Mouse (Mus musculus) stomach, postnatal 0 days (tissue): ENCODE results near the gene Gpd1l. TPM values are rescaled to one million over a fixed set of nuclear protein-coding genes. Genes with fewer than 3 reads are reported as not detected.

Experiments
- ATAC-seq: fragments of 200-750 bp; cut with Nextera tagmentation; 2 replicates; pipeline ENCODE4 v1.8.0; 2017; ENCODE audit not compliant: low FRiP score, low TSS enrichment
- DNase-seq: peaks from one replicate; pipeline ENCODE4 v3.0.0-alpha.2; 2016; ENCODE audit warnings: low spot score
- H3K27ac ChIP-seq: fragments of 300-500 bp; sonication (generic); replicated peaks from 2 replicates; pipeline ENCODE4 v1.5.1; 2014; ENCODE audit warnings: mild to moderate bottlenecking, control low read depth
- H3K27me3 ChIP-seq: fragments of 300-500 bp; sonication (generic); 2 replicates; pipeline ENCODE4 v1.6.1; 2014; ENCODE audit warnings: low read length; ENCODE audit not compliant: control insufficient read depth, insufficient read depth
- H3K36me3 ChIP-seq: fragments of 300-500 bp; sonication (generic); 2 replicates; pipeline ENCODE4 v1.6.1; 2014; ENCODE audit warnings: low read length, mixed read lengths; ENCODE audit not compliant: control insufficient read depth, insufficient read depth
- H3K4me1 ChIP-seq: fragments of 300-500 bp; sonication (generic); replicated peaks from 2 replicates; pipeline ENCODE4 v1.6.1; 2014; ENCODE audit warnings: antibody characterized with exemption; ENCODE audit not compliant: control insufficient read depth, insufficient read depth
- H3K4me2 ChIP-seq: fragments of 300-500 bp; sonication (generic); replicated peaks from 2 replicates; pipeline ENCODE4 v1.6.1; 2014; ENCODE audit warnings: low read depth, mild to moderate bottlenecking, control low read depth, moderate library complexity
- H3K4me3 ChIP-seq: fragments of 300-500 bp; sonication (generic); 2 replicates; pipeline ENCODE4 v1.5.1; 2014; ENCODE audit warnings: low read depth, low read length, control low read depth
- H3K9ac ChIP-seq: fragments of 300-500 bp; sonication (generic); 2 replicates; pipeline ENCODE4 v1.6.1; 2014; ENCODE audit warnings: mild to moderate bottlenecking, low read length, control low read depth, mixed read lengths
- H3K9me3 ChIP-seq: fragments of 300-500 bp; sonication (generic); 2 replicates; pipeline ENCODE4 v1.6.1; 2016; ENCODE audit warnings: low read length; ENCODE audit not compliant: control insufficient read depth
- CTCF ChIP-seq: IDR thresholded peaks from 2 replicates; pipeline ENCODE4 v1.5.1; 2016; ENCODE audit warnings: antibody characterized with exemption, low read depth, mild to moderate bottlenecking, moderate library complexity
- EP300 ChIP-seq: optimal IDR thresholded peaks from 2 replicates; pipeline ENCODE3; 2016; ENCODE audit warnings: antibody characterized with exemption
- WGBS: fragments of 180-500 bp; shearing (Covaris S2); extraction: QIAGEN DNeasy Blood & Tissue Kit; methylation state at CpG from one replicate; pipeline ENCODE4 v1.1.7; 2014; 5-methylcytosine and 5-hydroxymethylcytosine counted together
- polyA plus RNA-seq: library from polyadenylated mRNA; unstranded; fragments of >200 nt; fragmentation: Nextera tagmentation; extraction: Ambion mirVana; gene quantifications from 2 replicates; pipeline ENCODE4 v1.2.1, GENCODE M21; 2015

Gene Gpd1l
- polyA plus RNA-seq, 1 experiment from 2014 or later = 17.3 TPM

DNA sequence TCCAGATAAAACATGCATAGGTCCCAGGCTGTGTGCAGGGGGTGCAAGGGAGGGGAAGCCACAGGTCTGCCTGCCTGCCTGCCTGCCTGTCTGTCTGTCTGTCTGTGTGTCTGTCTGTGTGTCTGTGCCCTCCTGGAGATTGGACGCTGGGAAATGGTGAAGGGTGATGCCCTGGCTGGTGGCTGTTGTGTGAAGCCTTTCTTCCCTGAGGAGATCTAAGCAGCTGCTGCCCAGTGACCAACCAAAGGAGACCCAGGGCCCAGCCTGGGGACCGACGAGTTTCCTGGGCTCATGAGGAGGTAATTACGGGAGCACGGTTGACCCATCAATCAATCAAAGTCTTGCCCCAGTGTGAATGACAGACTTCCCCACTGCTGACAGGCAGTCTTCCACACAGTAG, 11.6 kb downstream of the Gpd1l start:
- ATAC-seq (no peak), DNase-seq (no peak)
- no peak overlapping the region for H3K4me2 ChIP-seq
- H3K9me3 ChIP-seq = no peaks in the 10 kb centered on the region
- H3K27ac ChIP-seq = no peak overlapping the region
- H3K9ac ChIP-seq = no peak overlapping the region
- no peak overlapping the region for H3K4me3 ChIP-seq
- TF ChIP-seq CTCF = no peak
- TF ChIP-seq EP300 = no peak
- 77% methylated on average over 5 of the region's 5 CpGs for WGBS
- H3K27me3 ChIP-seq = no peaks in the 10 kb centered on the region
- H3K4me1 ChIP-seq = no peaks in the 10 kb centered on the region
- peaks cover 2% of the 10 kb centered on the region; the same call in 1 of the 2 replicates for H3K36me3 ChIP-seq

DNA sequence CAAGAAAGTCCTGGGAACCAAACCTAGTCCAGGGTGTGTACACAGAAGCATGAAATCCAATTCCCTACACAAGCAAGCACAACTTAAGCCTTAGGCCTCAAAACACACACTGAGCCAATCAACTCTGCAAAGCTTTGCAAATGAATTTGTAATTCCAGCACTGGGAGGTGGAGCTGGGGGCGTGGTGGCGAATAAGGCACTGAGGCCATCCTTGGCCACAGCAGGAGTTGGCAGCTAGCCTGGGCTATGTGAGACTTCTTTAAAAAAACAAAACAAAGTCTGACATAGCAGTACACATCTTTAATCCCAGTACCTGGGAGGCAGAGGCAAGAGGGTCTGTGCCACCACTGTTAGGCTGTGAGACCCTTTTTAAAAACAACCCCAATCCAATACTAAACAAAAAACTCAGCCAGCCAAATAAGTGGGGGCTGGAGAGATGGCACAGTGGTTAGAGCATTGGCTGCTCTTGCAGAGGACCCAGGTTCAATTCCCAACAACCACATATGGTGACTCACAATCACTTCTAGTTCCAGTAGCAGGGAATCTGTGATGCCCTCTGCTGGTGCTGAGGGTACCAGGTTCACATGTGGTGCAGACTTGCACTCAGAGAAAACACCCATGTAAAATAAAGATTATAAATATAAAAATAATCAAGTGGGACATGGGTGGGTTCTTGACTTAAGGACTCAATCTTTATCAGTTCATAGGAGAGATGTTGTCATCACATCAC, 12.3 kb downstream of the Gpd1l start:
- no peak overlapping the region for H3K27ac ChIP-seq
- 80% methylated on average over 2 of the region's 2 CpGs for WGBS
- no peak overlapping the region for H3K4me2 ChIP-seq
- ATAC-seq (no peak), DNase-seq (no peak)
- H3K4me1 ChIP-seq = no peaks in the 10 kb centered on the region
- H3K36me3 ChIP-seq = peaks cover 6% of the 10 kb centered on the region
- H3K9ac ChIP-seq = no peak overlapping the region
- TF ChIP-seq CTCF = peak; percentile 36; the same call in 1 of the 2 replicates
- TF ChIP-seq EP300 = no peak
- H3K27me3 ChIP-seq = no peaks in the 10 kb centered on the region
- H3K4me3 ChIP-seq = no peak overlapping the region
- no peaks in the 10 kb centered on the region for H3K9me3 ChIP-seq

DNA sequence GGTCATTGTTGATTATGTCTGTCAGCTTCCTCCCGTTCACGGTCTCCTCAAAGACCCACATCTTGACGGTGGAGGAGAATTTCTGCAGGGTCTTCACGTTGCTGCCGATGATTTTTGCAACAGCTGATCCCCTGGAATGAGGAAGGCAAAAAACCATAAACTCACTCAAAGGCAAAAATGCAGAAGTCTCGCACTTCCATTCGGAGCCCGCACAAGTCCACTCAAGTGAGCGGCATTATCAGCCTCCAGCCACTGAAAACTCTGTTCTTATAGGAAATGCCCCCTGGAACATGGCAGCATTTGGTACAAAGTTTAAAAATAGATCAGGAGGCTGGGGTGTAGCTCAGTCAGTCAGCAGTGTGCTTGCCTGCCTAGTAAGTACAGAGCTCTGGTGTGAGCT, 13.2 kb downstream of the Gpd1l start:
- Histone ChIP-seq H3K9ac (no peak overlapping the region), H3K27ac (no peak overlapping the region), H3K9me3 (no peaks in the 10 kb centered on the region), H3K4me2 (no peak overlapping the region), H3K4me1 (no peaks in the 10 kb centered on the region), H3K4me3 (no peak overlapping the region), H3K27me3 (no peaks in the 10 kb centered on the region), H3K36me3 (peaks cover 6% of the 10 kb centered on the region)
- 73% methylated on average over 9 of the region's 9 CpGs for WGBS
- TF ChIP-seq EP300 = no peak
- no peak for TF ChIP-seq CTCF
- no peak for ATAC-seq
- DNase-seq = no peak

DNA sequence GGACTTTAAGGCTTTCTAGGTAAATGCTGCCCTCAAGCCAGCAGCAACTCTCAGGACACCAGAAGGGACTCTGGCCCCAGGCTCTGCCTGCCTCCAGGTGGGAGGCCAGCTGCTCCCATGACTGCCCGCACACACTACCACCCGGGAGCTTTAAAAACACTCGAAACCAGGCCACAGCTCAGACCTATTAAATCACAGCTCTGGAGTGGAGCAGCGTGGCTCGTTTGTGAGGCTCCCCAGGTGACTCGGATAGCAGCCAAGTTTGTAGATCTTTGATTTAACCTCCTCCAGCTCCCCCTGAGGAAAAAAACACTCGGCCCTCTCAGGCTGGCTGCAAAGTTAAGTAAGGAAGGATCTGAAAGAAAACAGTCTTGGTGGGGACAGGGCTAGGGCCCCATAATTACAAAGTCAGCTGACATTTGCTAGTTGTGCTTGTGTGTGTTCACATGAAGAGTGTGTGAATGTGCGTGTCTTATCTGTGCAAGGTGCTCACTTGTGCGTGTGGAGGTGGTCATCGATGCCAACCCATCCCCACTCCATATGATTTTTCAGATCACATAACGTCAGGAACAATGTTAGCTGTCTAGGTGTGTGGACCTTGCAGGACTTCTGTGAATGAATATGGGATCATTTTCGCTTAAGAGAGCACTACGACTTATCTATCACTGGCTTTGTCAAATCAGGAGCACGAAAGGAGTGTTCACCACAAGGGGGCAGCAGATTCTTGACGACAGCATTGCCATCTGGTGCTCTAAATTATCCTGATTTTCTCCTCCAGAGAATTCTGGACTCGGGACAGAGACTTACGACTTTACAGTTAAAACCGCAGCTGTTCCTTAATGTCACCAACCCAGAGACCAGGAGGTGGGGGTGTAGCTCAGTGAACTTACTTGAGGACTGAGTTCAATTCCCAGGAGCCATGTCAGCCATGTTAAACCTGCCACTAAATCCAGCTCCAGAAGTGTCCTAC, 20.8 kb downstream of the Gpd1l start:
- H3K4me2 ChIP-seq = no peak overlapping the region
- H3K9me3 ChIP-seq = no peaks in the 10 kb centered on the region
- no peak overlapping the region for H3K27ac ChIP-seq
- 51% methylated on average over 18 of the region's 18 CpGs for WGBS
- peaks cover 13% of the 10 kb centered on the region for H3K36me3 ChIP-seq
- H3K4me1 ChIP-seq = no peaks in the 10 kb centered on the region
- ATAC-seq (peak; percentile 24; the same call in 1 of the 2 replicates), DNase-seq (peak; percentile 79)
- H3K9ac ChIP-seq = no peak overlapping the region
- no peak overlapping the region for H3K4me3 ChIP-seq
- no peaks in the 10 kb centered on the region for H3K27me3 ChIP-seq
- TF ChIP-seq CTCF = peak; percentile 91
- no peak for TF ChIP-seq EP300

DNA sequence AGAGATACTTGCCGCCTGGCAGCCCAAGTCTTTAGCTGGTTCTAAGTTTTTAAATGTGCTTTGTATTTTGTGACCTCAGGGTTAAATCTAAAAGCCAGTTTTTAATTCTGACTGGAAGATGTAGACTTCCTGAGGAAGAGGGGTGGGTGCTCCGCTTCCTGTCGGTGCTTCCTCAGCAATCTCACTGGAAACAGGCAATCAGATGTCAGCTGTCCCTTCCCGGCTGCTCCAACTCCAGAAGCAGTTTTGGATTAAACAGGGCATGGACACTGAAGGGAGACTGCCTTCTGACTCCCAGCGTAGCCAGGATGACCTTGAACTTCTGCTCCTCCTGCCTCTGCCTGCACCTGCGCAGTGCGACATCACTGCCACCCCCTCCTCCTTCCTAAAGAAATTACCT, 26.3 kb downstream of the Gpd1l start:
- Histone ChIP-seq H3K4me3 (no peak overlapping the region), H3K9me3 (no peaks in the 10 kb centered on the region), H3K9ac (no peak overlapping the region), H3K27me3 (no peaks in the 10 kb centered on the region), H3K4me1 (no peaks in the 10 kb centered on the region), H3K36me3 (peaks cover 10% of the 10 kb centered on the region; the same call in 1 of the 2 replicates), H3K27ac (no peak overlapping the region), H3K4me2 (no peak overlapping the region)
- DNase-seq (no peak), ATAC-seq (no peak)
- WGBS = 69% methylated on average over 7 of the region's 7 CpGs
- TF ChIP-seq EP300 (no peak), CTCF (no peak)

DNA sequence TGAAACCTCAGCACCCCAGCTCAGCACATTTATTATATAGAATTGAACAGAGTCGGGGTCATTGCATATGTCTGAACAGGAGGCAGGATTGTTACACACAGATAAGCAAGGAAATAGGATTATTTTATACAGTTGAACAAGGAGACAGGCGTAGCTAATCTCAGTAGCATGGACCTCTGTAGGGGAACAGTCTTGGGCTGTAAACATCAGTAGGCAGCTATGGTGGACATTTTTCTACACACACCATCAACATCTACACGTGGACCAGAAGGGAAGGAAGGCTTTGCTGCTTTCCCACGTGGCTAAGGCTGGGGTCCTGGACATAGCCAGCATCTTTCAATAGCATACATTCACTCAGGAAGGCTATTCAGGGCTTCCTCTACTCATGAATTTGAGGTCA, 37.9 kb downstream of the Gpd1l start:
- H3K4me2 ChIP-seq = no peak overlapping the region
- no peaks in the 10 kb centered on the region; the same call in 1 of the 2 replicates for H3K36me3 ChIP-seq
- no peak for DNase-seq
- TF ChIP-seq EP300 = no peak
- TF ChIP-seq CTCF = no peak
- no peak for ATAC-seq
- 72% methylated on average over 4 of the region's 4 CpGs for WGBS
- H3K9ac ChIP-seq = no peak overlapping the region
- no peak overlapping the region for H3K4me3 ChIP-seq
- no peaks in the 10 kb centered on the region for H3K9me3 ChIP-seq
- H3K27ac ChIP-seq = no peak overlapping the region
- no peaks in the 10 kb centered on the region for H3K27me3 ChIP-seq
- no peaks in the 10 kb centered on the region for H3K4me1 ChIP-seq
